Mouse (Mus musculus): ENCODE results near the gene Sox12. TPM values are rescaled to one million over a fixed set of nuclear protein-coding genes. Genes with fewer than 3 reads are reported as not detected.

Gene Sox12
- polyA plus RNA-seq, 2 experiments: 1.4 to 4.4 TPM

DNA sequence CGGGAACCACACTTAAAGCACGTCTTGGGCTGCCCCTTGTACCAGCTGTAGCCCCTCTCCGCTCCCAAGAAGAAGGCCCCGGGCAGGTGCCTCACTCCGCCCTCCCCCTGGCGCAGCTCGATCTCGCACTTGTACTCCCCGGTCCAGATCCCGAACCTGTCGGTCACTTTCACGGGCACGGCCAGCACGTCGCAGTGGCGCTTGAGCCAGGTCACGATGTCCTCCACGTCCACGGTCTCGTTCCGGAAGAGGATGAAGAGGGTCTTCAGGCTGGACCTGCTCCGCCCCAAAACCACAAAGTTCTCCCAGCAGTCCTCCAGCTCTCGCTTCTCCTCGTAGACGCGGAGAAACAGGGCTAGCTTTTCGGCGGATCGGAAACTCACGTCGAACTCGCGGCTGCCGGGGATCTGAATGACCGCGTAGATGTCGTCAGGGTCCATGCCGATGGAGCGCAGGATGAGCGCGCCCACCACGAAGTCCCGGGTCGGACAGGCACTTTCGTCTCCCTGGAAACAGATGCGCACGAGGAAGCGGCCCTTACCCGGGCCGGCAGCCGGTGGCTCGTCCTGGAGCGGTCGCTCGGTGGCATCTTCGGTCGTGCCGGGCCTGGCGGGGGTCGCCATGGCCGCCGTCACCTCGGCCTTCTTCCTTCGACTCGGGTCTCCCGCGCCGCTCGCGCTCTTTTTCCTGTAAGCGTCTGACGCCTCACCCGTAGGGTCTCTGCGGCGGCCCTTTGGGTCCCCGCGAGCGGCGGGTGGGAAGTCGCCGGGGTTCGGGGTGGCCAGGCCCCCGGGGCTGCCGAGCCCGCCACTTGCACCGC is 16.1 kb upstream of the Sox12 start:
- Histone ChIP-seq H3K4me2 (ENCODE audit: low read depth) (peak overlapping the region; percentile 90), H3K9me3 (ENCODE audit: control insufficient read depth, low read length) (peaks cover 3% of the 10 kb centered on the region; the same call in 1 of the 2 replicates), H3K9ac (replicated peaks) (peak overlapping the region; percentile 93), H3K4me1 (replicated peaks; ENCODE audit: control insufficient read depth in 2 of 2, insufficient read depth in 2 of 2, low read length in 1 of 2) (peaks cover 16 to 27% of the 10 kb centered on the region in 2 experiments), H3K36me3 (replicated peaks; ENCODE audit: control insufficient read depth, insufficient read depth, low read depth) (peaks cover 5% of the 10 kb centered on the region; the same call in 1 of the 2 replicates), H3K27me3 (ENCODE audit: control insufficient read depth, insufficient read depth, low read length) (no peaks in the 10 kb centered on the region), H3K4me3 (ENCODE audit: insufficient read depth in 1 of 2, low read depth in 2 of 2, low read length in 2 of 2) (peak overlapping the region; percentile 68 to 89), H3K27ac (peak overlapping the region; percentile 38)
- TF ChIP-seq CTCF (IDR thresholded peaks at IDR 0.05; ENCODE audit: low read depth): 0 out of 2 replicates have a peak, but pooled peaks have one; percentile 1
- TF ChIP-seq EP300 (IDR thresholded peaks at IDR 0.05; ENCODE audit: low read depth): no peak
- under 1% methylated on average over 85 of the region's 86 CpGs for WGBS (ENCODE audit: insufficient replicate concordance)
- peak; percentile 36 for ATAC-seq (ENCODE audit: insufficient read depth)
- DNase-seq (ENCODE audit: low read depth in 3 of 3, low spot score in 3 of 3): no peak

DNA sequence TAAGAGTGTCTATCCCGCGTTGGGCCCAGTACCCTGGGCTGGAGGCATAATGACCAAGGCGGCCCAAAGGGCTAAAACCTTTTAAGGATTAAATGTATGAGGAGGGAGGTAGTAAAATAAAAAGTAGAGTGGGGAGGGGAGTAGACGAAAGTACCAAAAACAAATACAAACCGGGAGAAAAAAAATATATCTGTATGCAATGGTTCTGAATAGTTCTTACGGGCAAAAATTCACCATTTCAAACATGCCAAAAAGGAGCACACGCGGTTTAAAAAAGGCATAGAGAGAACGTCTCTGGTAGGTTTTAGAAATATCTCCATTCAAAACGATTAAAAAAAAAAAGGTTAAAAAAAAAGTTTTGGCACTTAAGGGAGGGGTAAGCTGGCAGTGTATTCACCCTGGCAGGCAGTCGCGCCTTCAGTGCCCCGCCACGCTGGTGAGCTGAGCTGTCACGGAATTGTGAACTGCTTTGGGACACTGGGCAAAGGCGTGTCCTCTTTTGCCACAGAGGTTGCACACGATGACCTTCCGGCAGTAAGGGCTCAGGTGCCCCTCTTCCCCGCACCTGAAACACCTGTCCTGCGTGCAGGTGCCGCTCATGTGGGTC is 15.4 kb upstream of the Sox12 start:
- Histone ChIP-seq H3K9me3 (ENCODE audit: control insufficient read depth, low read length) (peaks cover 3% of the 10 kb centered on the region; the same call in 1 of the 2 replicates), H3K9ac (replicated peaks) (peak overlapping the region; percentile 93), H3K36me3 (replicated peaks; ENCODE audit: control insufficient read depth, insufficient read depth, low read depth) (peaks cover 5% of the 10 kb centered on the region; the same call in 1 of the 2 replicates), H3K27me3 (ENCODE audit: control insufficient read depth, insufficient read depth, low read length) (no peaks in the 10 kb centered on the region), H3K4me2 (ENCODE audit: low read depth) (peak overlapping the region; percentile 90), H3K27ac (peak overlapping the region; percentile 1; the same call in 1 of the 2 replicates), H3K4me3 (ENCODE audit: insufficient read depth in 1 of 2, low read depth in 2 of 2, low read length in 2 of 2) (peak overlapping the region; percentile 68 to 89), H3K4me1 (replicated peaks; ENCODE audit: control insufficient read depth in 2 of 2, insufficient read depth in 2 of 2, low read length in 1 of 2) (peaks cover 16 to 27% of the 10 kb centered on the region in 2 experiments)
- DNase-seq (ENCODE audit: low read depth in 3 of 3, low spot score in 3 of 3) (no peak), ATAC-seq (ENCODE audit: insufficient read depth) (peak; percentile 18; the same call in 1 of the 2 replicates)
- 5% methylated on average over 21 of the region's 21 CpGs for WGBS (ENCODE audit: insufficient replicate concordance)
- TF ChIP-seq EP300 (IDR thresholded peaks at IDR 0.05; ENCODE audit: low read depth) (no peak), CTCF (IDR thresholded peaks at IDR 0.05; ENCODE audit: low read depth) (0 out of 2 replicates have a peak, but pooled peaks have one; percentile 7)

DNA sequence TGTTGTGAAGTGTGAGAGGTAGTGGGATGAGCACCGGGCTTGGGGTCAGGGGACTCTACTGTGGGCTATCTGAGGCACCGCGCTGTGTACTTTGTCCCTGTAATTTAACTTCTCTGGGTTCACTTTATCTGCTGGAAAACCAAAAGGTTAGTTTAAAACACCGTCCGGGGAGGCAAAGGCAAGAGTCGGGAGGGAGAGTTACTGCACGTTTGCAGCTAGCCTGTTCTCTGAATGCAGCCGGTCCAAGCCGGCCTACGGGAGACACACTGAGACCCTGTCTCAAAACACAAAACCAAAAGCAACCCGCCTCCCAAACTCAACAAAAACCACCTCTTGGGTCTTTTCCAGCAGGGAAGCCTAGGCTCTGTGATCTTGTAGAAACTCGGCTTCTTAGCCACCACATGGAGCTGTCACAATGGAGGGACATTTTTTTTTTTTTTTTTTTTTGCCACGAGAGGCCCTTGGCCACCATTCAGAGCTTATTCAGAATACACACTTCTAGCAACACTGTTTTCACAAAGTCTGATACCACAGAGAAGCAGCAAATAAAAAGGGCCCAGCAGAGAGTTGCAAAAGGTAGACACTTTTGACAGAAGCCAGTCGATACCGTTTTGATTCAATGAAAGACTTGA is 14.8 kb upstream of the Sox12 start:
- TF ChIP-seq EP300 (IDR thresholded peaks at IDR 0.05; ENCODE audit: low read depth) (no peak), CTCF (IDR thresholded peaks at IDR 0.05; ENCODE audit: low read depth) (no peak)
- no peak for DNase-seq (ENCODE audit: low read depth in 3 of 3, low spot score in 3 of 3)
- Histone ChIP-seq H3K4me3 (ENCODE audit: insufficient read depth in 1 of 2, low read depth in 2 of 2, low read length in 2 of 2) (peak overlapping the region; percentile 68 to 89), H3K27ac (peak overlapping the region; percentile 29), H3K9me3 (ENCODE audit: control insufficient read depth, low read length) (peaks cover 3% of the 10 kb centered on the region; the same call in 1 of the 2 replicates), H3K4me1 (replicated peaks; ENCODE audit: control insufficient read depth in 2 of 2, insufficient read depth in 2 of 2, low read length in 1 of 2) (peaks cover 16 to 27% of the 10 kb centered on the region in 2 experiments), H3K36me3 (replicated peaks; ENCODE audit: control insufficient read depth, insufficient read depth, low read depth) (peaks cover 5% of the 10 kb centered on the region; the same call in 1 of the 2 replicates), H3K9ac (replicated peaks) (peak overlapping the region; percentile 93), H3K4me2 (ENCODE audit: low read depth) (peak overlapping the region; percentile 90), H3K27me3 (ENCODE audit: control insufficient read depth, insufficient read depth, low read length) (no peaks in the 10 kb centered on the region)
- ATAC-seq (ENCODE audit: insufficient read depth): no peak
- WGBS (ENCODE audit: insufficient replicate concordance): 25% methylated on average over 15 of the region's 15 CpGs

DNA sequence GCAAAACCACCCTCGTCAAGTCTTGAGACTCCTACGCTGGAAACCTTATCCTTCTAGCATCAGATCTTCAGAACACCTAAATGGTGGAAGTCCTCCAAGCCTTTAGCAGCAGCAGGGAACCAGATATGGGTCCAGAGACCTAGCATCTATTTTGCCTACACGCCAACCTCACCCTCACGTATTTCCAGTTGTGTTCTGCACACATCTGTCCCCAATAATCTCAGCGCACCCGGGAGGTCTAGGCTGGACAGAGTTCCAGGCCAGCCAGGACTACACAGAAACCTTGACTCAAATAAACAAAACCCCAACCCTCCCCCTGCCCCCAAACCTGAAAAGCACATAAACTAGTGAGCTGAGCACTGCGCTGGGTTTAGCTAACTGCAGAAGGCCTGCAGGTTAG is 13.6 kb upstream of the Sox12 start:
- no peak for TF ChIP-seq CTCF (IDR thresholded peaks at IDR 0.05; ENCODE audit: low read depth)
- no peak for TF ChIP-seq EP300 (IDR thresholded peaks at IDR 0.05; ENCODE audit: low read depth)
- peak overlapping the region; percentile 18 for H3K9ac ChIP-seq (replicated peaks)
- H3K27me3 ChIP-seq (ENCODE audit: control insufficient read depth, insufficient read depth, low read length): no peaks in the 10 kb centered on the region
- ATAC-seq (ENCODE audit: insufficient read depth): no peak
- peaks cover 5% of the 10 kb centered on the region; the same call in 1 of the 2 replicates for H3K36me3 ChIP-seq (replicated peaks; ENCODE audit: control insufficient read depth, insufficient read depth, low read depth)
- H3K27ac ChIP-seq: no peak overlapping the region
- WGBS (ENCODE audit: insufficient replicate concordance): 29% methylated on average over 7 of the region's 7 CpGs
- peaks cover 19 to 29% of the 10 kb centered on the region in 2 experiments for H3K4me1 ChIP-seq (replicated peaks; ENCODE audit: control insufficient read depth in 2 of 2, insufficient read depth in 2 of 2, low read length in 1 of 2)
- peaks cover 3% of the 10 kb centered on the region; the same call in 1 of the 2 replicates for H3K9me3 ChIP-seq (ENCODE audit: control insufficient read depth, low read length)
- peak overlapping the region; percentile 4 to 26; a peak in 3 of 4 replicates for H3K4me3 ChIP-seq (ENCODE audit: insufficient read depth in 1 of 2, low read depth in 2 of 2, low read length in 2 of 2)
- no peak for DNase-seq (ENCODE audit: low read depth in 3 of 3, low spot score in 3 of 3)
- H3K4me2 ChIP-seq (ENCODE audit: low read depth): peak overlapping the region; percentile 90

Measured in liver, embryonic 14.5 days (tissue).